Mouse (Mus musculus) inflammation-experienced regulatory T-cells, adult 16 weeks (primary cell): Measurements from ENCODE around the gene Gps2. TPM values are rescaled to one million over a fixed set of nuclear protein-coding genes. Genes with fewer than 3 reads are reported as not detected.

Experiments
- polyA plus RNA-seq: library from polyadenylated mRNA; unstranded; fragments of 100-300 nt; shearing (Covaris generic); gene quantifications from one replicate; pipeline ENCODE4 v1.2.1, GENCODE M21; 2017

Gps2 gene
- polyA plus RNA-seq: 163 TPM

GRCm38 (mm10) chr11:69913554-69914371, at the start of gene Gps2:
Gps2 (plus strand) TSS chr11:69913888.

GRCm38 (mm10) chr11:69877878-69878277, 35.8 kb upstream of the Gps2 start, which contains the start of gene Tmem95:
Tmem95 (minus strand) TSS chr11:69878018.

GRCm38 (mm10) chr11:69880853-69881603, 32.7 kb upstream of the Gps2 start, which contains the start of gene Kctd11:
Kctd11 (minus strand) TSS chr11:69881406.

GRCm38 (mm10) chr11:69895291-69895690, 18.4 kb upstream of the Gps2 start, which contains the start of gene Acap1:
Acap1 (minus strand) TSS chr11:69895539.

GRCm38 (mm10) chr11:69900471-69901405, 12.9 kb upstream of the Gps2 start, which contains the start of the genes 2810408A11Rik and Neurl4:
2810408A11Rik (minus strand) TSS chr11:69900987.
Neurl4 (plus strand) TSS chr11:69901072.

GRCm38 (mm10) chr11:69921114-69922011, 7.7 kb downstream of the Gps2 start, which contains the start of gene Eif5a:
Eif5a (minus strand) TSS chr11:69921958.

GRCm38 (mm10) chr11:69935137-69935879, 21.6 kb downstream of the Gps2 start, which contains the start of gene Ybx2:
Ybx2 (plus strand) TSS chr11:69935796.

GRCm38 (mm10) chr11:69948066-69948762, 34.5 kb downstream of the Gps2 start, which contains the start of gene Slc2a4:
Slc2a4 (minus strand) TSS chr11:69948188.

GRCm38 (mm10) chr11:69964650-69965270, 51.1 kb downstream of the Gps2 start, which contains the start of gene Cldn7:
Cldn7 (plus strand) TSS chr11:69964779.

Other genes with a start within 250 kb of the Gps2 start
- gene Cd68, start 247.7 kb upstream of the Gps2 start, polyA plus RNA-seq: 10.3 TPM
- gene Eif4a1, start 241.5 kb upstream of the Gps2 start, polyA plus RNA-seq: 508 TPM
- gene Senp3, start 231.8 kb upstream of the Gps2 start, polyA plus RNA-seq: 39.6 TPM
- 0.29 TPM for gene Tnfsf13, start 228.1 kb upstream of the Gps2 start, polyA plus RNA-seq
- not detected for gene Tnfsf12, start 218.0 kb upstream of the Gps2 start, polyA plus RNA-seq
- not detected for gene Tnfsfm13, start 217.8 kb upstream of the Gps2 start, polyA plus RNA-seq
- 58.0 TPM for gene Polr2a, start 155.3 kb upstream of the Gps2 start, polyA plus RNA-seq
- gene Slc35g3, start 151.9 kb upstream of the Gps2 start, polyA plus RNA-seq: not detected
- gene Zbtb4, start 148.0 kb upstream of the Gps2 start, polyA plus RNA-seq: 5.8 TPM
- 6.2 TPM for gene Chrnb1, start 117.9 kb upstream of the Gps2 start, polyA plus RNA-seq
- not detected for gene Fgf11, start 112.0 kb upstream of the Gps2 start, polyA plus RNA-seq
- gene Tmem102, start 108.3 kb upstream of the Gps2 start, polyA plus RNA-seq: not detected
- not detected for gene Gm39566, start 98.6 kb upstream of the Gps2 start, polyA plus RNA-seq
- not detected for gene Spem2, start 95.4 kb upstream of the Gps2 start, polyA plus RNA-seq
- gene Spem1, start 91.7 kb upstream of the Gps2 start, polyA plus RNA-seq: not detected
- gene Nlgn2, start 76.1 kb upstream of the Gps2 start, polyA plus RNA-seq: 0.61 TPM
- gene Tmem256, start 75.4 kb upstream of the Gps2 start, polyA plus RNA-seq: 113 TPM
- 27.8 TPM for gene Plscr3, start 67.5 kb upstream of the Gps2 start, polyA plus RNA-seq
- not detected for gene Tnk1, start 55.2 kb upstream of the Gps2 start, polyA plus RNA-seq
- not detected for gene Tmem95, start 35.9 kb upstream of the Gps2 start, polyA plus RNA-seq
- gene Kctd11, start 32.5 kb upstream of the Gps2 start, polyA plus RNA-seq: 2.3 TPM
- 663 TPM for gene Acap1, start 18.3 kb upstream of the Gps2 start, polyA plus RNA-seq
- gene 2810408A11Rik, start 12.9 kb upstream of the Gps2 start, polyA plus RNA-seq: 3.0 TPM
- 5.7 TPM for gene Neurl4, start 12.8 kb upstream of the Gps2 start, polyA plus RNA-seq
- 1,233 TPM for gene Eif5a, start 8.1 kb downstream of the Gps2 start, polyA plus RNA-seq
- gene Ybx2, start 21.9 kb downstream of the Gps2 start, polyA plus RNA-seq: not detected
- gene Slc2a4, start 34.3 kb downstream of the Gps2 start, polyA plus RNA-seq: not detected
- gene Cldn7, start 50.9 kb downstream of the Gps2 start, polyA plus RNA-seq: not detected
- 36.6 TPM for gene Ctdnep1, start 67.3 kb downstream of the Gps2 start, polyA plus RNA-seq
- gene Elp5, start 68.6 kb downstream of the Gps2 start, polyA plus RNA-seq: 70.7 TPM
- 438 TPM for gene Gabarap, start 77.3 kb downstream of the Gps2 start, polyA plus RNA-seq
- gene Phf23, start 81.9 kb downstream of the Gps2 start, polyA plus RNA-seq: 117 TPM
- gene Dvl2, start 86.7 kb downstream of the Gps2 start, polyA plus RNA-seq: 25.7 TPM
- gene Acadvl, start 101.5 kb downstream of the Gps2 start, polyA plus RNA-seq: 152 TPM
- gene Dlg4, start 103.1 kb downstream of the Gps2 start, polyA plus RNA-seq: 11.7 TPM
- not detected for gene Asgr1, start 140.2 kb downstream of the Gps2 start, polyA plus RNA-seq
- not detected for gene Asgr2, start 178.8 kb downstream of the Gps2 start, polyA plus RNA-seq
- not detected for gene Mgl2, start 216.4 kb downstream of the Gps2 start, polyA plus RNA-seq
- gene Clec10a, start 242.3 kb downstream of the Gps2 start, polyA plus RNA-seq: not detected